Mouse (Mus musculus): ENCODE measurements around the gene Arhgap28. TPM values are rescaled to one million over a fixed set of nuclear protein-coding genes. Genes with fewer than 3 reads are reported as not detected.

Arhgap28 gene
- polyA plus RNA-seq, 1 experiment = 9.4 TPM

GRCm38 (mm10) chr17:68010041-68010440 lies 6.1 kb upstream of the Arhgap28 start:
- TF ChIP-seq POLR2A (IDR thresholded peaks at IDR 0.05; ENCODE audit: borderline replicate concordance, extremely low read depth, insufficient read depth, insufficient read length, poor library complexity, severe bottlenecking) = no peak
- TF ChIP-seq CTCF (IDR thresholded peaks at IDR 0.05; ENCODE audit: borderline replicate concordance, extremely low read depth, insufficient read depth, insufficient read length) = no peak
- DNase-seq (ENCODE audit: low read depth) = no peak

DNA sequence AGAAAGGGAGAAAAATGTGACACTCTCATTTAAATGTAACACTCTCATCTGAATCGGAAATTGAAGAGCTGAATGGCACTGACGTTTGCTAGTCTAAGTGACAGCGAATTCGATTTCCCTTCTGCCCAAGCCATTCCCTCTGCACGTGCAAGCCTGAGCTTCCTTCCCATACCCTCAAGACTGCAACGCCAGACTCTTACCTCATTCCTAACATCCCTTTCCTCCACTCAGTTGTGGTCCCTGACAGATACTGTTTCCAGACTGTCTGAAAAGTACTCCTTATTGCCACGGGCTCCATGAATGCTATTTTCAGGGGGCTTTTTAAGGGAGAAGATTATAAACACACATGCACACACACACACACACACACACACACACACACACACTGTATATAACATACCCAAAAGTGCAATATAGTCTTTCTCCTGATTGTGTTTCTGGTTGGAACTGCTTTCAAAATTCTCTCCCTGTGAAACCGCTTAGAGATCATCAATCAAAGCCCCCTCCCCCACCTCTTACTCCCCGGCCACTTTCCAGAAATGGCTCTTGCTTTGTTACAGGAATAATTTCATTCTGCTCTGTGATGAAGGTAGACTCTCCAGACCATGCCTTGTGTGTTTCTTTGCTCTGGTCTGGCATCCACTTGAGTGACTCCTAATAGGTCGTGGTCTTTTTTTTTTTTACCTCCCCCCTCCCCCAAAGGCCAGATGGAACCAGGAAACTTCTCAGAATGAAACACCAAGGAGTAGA lies 836 bp upstream of the Arhgap28 start:
- TF ChIP-seq CTCF (IDR thresholded peaks at IDR 0.05; ENCODE audit: borderline replicate concordance, extremely low read depth, insufficient read depth, insufficient read length) (no peak), POLR2A (IDR thresholded peaks at IDR 0.05; ENCODE audit: borderline replicate concordance, extremely low read depth, insufficient read depth, insufficient read length, poor library complexity, severe bottlenecking) (no peak)
- peak; percentile 66 for DNase-seq (ENCODE audit: low read depth)

DNA sequence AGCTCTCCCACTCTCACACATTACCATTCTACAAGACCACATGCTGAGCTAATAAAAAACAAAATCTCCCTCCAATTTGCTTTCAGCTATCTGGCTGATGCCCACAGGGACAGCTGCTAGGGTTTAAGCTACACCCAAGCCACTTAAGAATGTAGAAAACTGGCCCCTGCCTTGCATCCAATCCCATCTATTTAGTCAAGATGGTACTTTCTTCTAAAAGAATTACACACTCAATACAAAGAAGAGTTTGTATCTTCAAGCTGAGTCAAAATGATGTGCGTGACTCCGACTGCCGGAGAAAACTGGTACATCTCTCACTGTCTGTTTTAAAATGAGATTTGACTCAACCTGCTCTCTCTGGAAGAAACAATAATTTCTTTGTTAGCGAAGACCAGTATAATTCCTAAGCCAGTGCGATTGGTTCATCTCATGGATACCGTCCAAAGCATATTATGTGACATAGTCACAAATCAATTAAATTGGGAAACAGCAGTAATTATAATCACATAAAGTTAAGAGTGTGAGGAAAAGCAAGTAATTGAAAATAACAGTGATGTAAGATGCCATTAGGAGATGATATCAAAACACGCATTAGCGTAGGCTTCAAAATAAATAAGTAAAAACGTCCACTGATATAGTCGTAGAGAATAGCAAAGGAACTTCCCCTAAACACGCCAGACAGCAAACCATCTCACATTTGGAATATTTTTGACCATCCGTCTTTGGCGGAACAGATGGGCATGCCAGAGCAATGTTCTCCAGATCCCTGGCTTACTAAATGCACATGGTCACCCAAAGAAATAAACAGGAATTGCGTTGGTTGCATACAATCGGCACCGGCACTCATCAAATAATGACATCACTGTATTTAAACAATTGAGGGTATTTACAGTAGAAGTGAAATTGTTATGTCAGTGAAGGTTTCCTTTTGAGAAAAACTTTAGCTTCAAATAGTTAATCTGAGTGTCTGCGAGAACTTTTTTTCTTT lies 1.0 kb downstream of the Arhgap28 start:
- TF ChIP-seq POLR2A (IDR thresholded peaks at IDR 0.05; ENCODE audit: borderline replicate concordance, extremely low read depth, insufficient read depth, insufficient read length, poor library complexity, severe bottlenecking) (no peak), CTCF (IDR thresholded peaks at IDR 0.05; ENCODE audit: borderline replicate concordance, extremely low read depth, insufficient read depth, insufficient read length) (no peak)
- DNase-seq (ENCODE audit: low read depth) = peak; percentile 23

DNA sequence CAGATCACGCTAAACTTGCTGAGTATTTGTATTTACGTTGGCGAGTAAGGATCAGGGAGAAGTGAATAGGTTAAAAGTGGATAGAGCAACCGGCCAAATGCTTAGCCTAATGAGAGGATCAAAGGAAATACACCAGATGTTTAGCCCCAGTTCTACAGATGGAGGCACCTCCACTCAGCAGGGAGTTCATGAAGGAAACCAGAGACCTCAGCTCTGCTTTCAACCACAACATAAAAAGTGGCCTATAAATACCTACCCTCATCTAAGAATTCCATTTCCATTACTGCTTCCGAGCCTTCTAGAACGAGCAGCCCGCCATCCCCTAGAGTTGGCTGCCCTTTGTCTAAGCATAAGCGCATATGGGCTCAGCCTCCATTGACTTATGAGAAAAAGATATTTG lies 4.1 kb downstream of the Arhgap28 start:
- TF ChIP-seq CTCF (IDR thresholded peaks at IDR 0.05; ENCODE audit: borderline replicate concordance, extremely low read depth, insufficient read depth, insufficient read length) (no peak), POLR2A (IDR thresholded peaks at IDR 0.05; ENCODE audit: borderline replicate concordance, extremely low read depth, insufficient read depth, insufficient read length, poor library complexity, severe bottlenecking) (no peak)
- DNase-seq (ENCODE audit: low read depth) = peak; percentile 28

- no peak for DNase-seq (ENCODE audit: low read depth)
These were observed 7.2 kb downstream of the Arhgap28 start for GRCm38 (mm10) chr17:67996769-67997155.

DNA sequence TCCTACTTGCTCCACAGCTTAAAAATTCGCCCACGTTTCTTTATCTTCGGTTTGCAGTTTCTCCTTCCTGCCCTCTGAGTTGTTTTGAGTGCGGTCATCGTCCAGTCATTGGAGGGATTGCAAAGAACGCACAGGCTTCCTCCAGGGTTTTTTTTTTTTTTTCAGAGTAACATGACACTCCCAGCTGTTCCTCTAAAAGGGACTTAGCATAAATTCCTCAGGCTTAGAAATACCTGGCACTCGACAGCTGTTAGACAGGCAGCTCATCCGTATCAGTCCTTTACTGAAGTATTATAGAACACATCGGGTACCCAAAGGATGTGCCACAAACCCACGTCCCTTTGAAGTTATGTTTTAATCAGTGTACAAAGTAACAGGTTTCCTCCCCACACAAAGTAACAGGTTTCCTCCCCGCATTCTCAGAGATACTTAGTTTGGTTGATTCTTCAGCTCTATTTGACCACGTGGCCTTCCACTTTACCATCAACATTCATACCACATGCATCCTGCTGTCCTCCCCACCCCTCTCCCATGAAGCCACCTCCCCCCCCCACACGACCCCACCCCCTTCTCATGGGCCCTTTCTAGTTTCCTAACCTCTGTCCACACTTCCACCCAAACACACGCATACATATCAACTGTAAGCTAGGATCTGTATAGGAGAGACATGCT lies 7.7 kb downstream of the Arhgap28 start:
- DNase-seq (ENCODE audit: low read depth) = peak; percentile 28
- no peak for TF ChIP-seq POLR2A (IDR thresholded peaks at IDR 0.05; ENCODE audit: borderline replicate concordance, extremely low read depth, insufficient read depth, insufficient read length, poor library complexity, severe bottlenecking)

More at GRCm38 (mm10) chr17:67996769-67997155, 7.2 kb downstream of the Arhgap28 start:
- no peak for TF ChIP-seq CTCF (IDR thresholded peaks at IDR 0.05; ENCODE audit: borderline replicate concordance, extremely low read depth, insufficient read depth, insufficient read length)
- TF ChIP-seq POLR2A (IDR thresholded peaks at IDR 0.05; ENCODE audit: borderline replicate concordance, extremely low read depth, insufficient read depth, insufficient read length, poor library complexity, severe bottlenecking) = no peak

- TF ChIP-seq CTCF (IDR thresholded peaks at IDR 0.05; ENCODE audit: borderline replicate concordance, extremely low read depth, insufficient read depth, insufficient read length) (no peak), POLR2A (IDR thresholded peaks at IDR 0.05; ENCODE audit: borderline replicate concordance, extremely low read depth, insufficient read depth, insufficient read length, poor library complexity, severe bottlenecking) (no peak)
- no peak for DNase-seq (ENCODE audit: low read depth)
These were observed 8.6 kb downstream of the Arhgap28 start for GRCm38 (mm10) chr17:67995277-67995819.

GRCm38 (mm10) chr17:67994861-67995260 lies 9.1 kb downstream of the Arhgap28 start:
- no peak for TF ChIP-seq CTCF (IDR thresholded peaks at IDR 0.05; ENCODE audit: borderline replicate concordance, extremely low read depth, insufficient read depth, insufficient read length)
- no peak for TF ChIP-seq POLR2A (IDR thresholded peaks at IDR 0.05; ENCODE audit: borderline replicate concordance, extremely low read depth, insufficient read depth, insufficient read length, poor library complexity, severe bottlenecking)
- no peak for DNase-seq (ENCODE audit: low read depth)

DNA sequence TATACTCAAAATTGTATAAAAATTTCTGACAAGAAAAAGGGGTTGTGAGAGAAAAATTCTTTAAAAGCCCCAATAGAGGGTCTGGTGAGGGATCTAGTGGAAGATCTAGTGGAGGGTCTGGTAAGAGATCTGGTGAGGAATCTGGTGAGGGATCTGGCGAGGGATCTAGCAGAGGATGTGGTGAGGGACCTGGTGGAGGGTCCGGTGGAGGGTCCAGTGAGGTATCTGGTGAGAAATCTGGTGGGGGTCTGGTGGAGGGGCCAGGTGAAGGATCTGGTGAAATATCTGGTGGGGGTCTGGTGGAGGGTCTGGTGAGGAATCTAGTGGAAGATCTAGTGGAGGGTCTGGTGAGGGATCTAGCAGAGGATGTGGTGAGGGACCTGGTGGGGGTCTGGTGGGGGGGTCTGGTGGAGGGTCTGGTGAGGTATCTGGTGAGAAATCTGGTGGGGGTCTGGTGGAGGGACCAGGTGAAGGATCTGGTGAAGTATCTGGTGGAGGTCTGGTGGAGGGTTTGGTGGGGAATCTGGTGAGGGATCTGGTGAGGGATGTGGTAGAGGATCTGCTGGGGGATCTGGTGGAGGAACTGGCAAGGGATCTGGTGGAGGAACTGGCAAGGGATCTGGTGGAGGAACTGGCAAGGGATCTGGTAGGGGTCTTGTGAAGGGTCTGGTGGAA lies 10.4 kb downstream of the Arhgap28 start:
- TF ChIP-seq CTCF (IDR thresholded peaks at IDR 0.05; ENCODE audit: borderline replicate concordance, extremely low read depth, insufficient read depth, insufficient read length) (no peak), POLR2A (IDR thresholded peaks at IDR 0.05; ENCODE audit: borderline replicate concordance, extremely low read depth, insufficient read depth, insufficient read length, poor library complexity, severe bottlenecking) (no peak)
- DNase-seq (ENCODE audit: low read depth) = no peak

- DNase-seq (ENCODE audit: low read depth) = no peak
- TF ChIP-seq POLR2A (IDR thresholded peaks at IDR 0.05; ENCODE audit: borderline replicate concordance, extremely low read depth, insufficient read depth, insufficient read length, poor library complexity, severe bottlenecking) (no peak), CTCF (IDR thresholded peaks at IDR 0.05; ENCODE audit: borderline replicate concordance, extremely low read depth, insufficient read depth, insufficient read length) (no peak)
These were observed 14.2 kb downstream of the Arhgap28 start for GRCm38 (mm10) chr17:67989716-67990115.
